In genomic region chr4:98727295-98727958, GRCm38 (mm10) we compare ENCODE assay signal across 9 mouse cellular contexts. TPM values are rescaled to one million over a fixed set of nuclear protein-coding genes. Genes with fewer than 3 reads are reported as not detected.
DNase-seq lines count a peak whose midpoint lies in the region; ATAC-seq and TF ChIP-seq lines count a peak whose summit lies in the region.
"Had no signal": no experiment of that assay in that cellular context is flagged by ENCODE, and none has a peak within 500 bp of the region (broad histone marks: within the 10 kb centered on the region; RNA-seq: fewer than 3 reads in every experiment).

No protein-coding gene starts in this region.

- H3K27ac ChIP-seq in heart, embryonic 14.5 days (replicated peaks in 1 of 2; ENCODE audit: control insufficient read depth in 1 of 2, insufficient read depth in 1 of 2, low read depth in 2 of 2, low read length in 2 of 2): no peak overlapping the region
- no peak overlapping the region for H3K27ac ChIP-seq in embryonic facial prominence, embryonic 12.5 days
- no peak overlapping the region for H3K27ac ChIP-seq in intestine, postnatal 0 days (ENCODE audit: low read depth, low read length)

- H3K9ac ChIP-seq in heart, embryonic 14.5 days (ENCODE audit: low read length): peak overlapping the region; percentile 50; the same call in 1 of the 2 replicates
- 0 out of 2 replicates have a peak overlapping the region, but pooled peaks have one; percentile 20 for H3K9ac ChIP-seq in embryonic facial prominence, embryonic 12.5 days
- 0 out of 2 replicates have a peak overlapping the region, but pooled peaks have one; percentile 7 for H3K9ac ChIP-seq in intestine, postnatal 0 days (ENCODE audit: low read depth, low read length)

- no peaks in the 10 kb centered on the region for H3K36me3 ChIP-seq in heart, embryonic 14.5 days (ENCODE audit: control insufficient read depth, insufficient read depth, low read length)
- H3K36me3 ChIP-seq in embryonic facial prominence, embryonic 12.5 days: no peaks in the 10 kb centered on the region
- H3K36me3 ChIP-seq in intestine, postnatal 0 days (ENCODE audit: control insufficient read depth, insufficient read depth): no peaks in the 10 kb centered on the region

- H3K9me3 ChIP-seq in heart, embryonic 14.5 days (ENCODE audit: control insufficient read depth, low read length): no peaks in the 10 kb centered on the region
- no peaks in the 10 kb centered on the region for H3K9me3 ChIP-seq in embryonic facial prominence, embryonic 12.5 days
- no peaks in the 10 kb centered on the region for H3K9me3 ChIP-seq in intestine, postnatal 0 days (ENCODE audit: control insufficient read depth)

- 4% methylated on average over 21 of the region's 21 CpGs for WGBS in heart, embryonic 14.5 days
- 3% methylated on average over 21 of the region's 21 CpGs for WGBS in embryonic facial prominence, embryonic 12.5 days
- WGBS in intestine, postnatal 0 days: 17% methylated on average over 21 of the region's 21 CpGs

- H3K4me1 ChIP-seq in heart, embryonic 14.5 days (ENCODE audit: control insufficient read depth in 2 of 2, insufficient read depth in 2 of 2, low read length in 2 of 2): peaks cover 8 to 16% of the 10 kb centered on the region in 2 experiments
- peaks cover 12% of the 10 kb centered on the region for H3K4me1 ChIP-seq in embryonic facial prominence, embryonic 12.5 days
- no peaks in the 10 kb centered on the region for H3K4me1 ChIP-seq in intestine, postnatal 0 days (replicated peaks; ENCODE audit: control insufficient read depth, insufficient read depth, low read length)

- peaks cover 15% of the 10 kb centered on the region for H3K27me3 ChIP-seq in heart, embryonic 14.5 days (ENCODE audit: control insufficient read depth, insufficient read depth, low read length)
- peaks cover 20% of the 10 kb centered on the region for H3K27me3 ChIP-seq in embryonic facial prominence, embryonic 12.5 days
- peaks cover 12% of the 10 kb centered on the region; the same call in 1 of the 2 replicates for H3K27me3 ChIP-seq in intestine, postnatal 0 days (replicated peaks; ENCODE audit: control insufficient read depth, insufficient read depth, low read length)

- peak overlapping the region; percentile 32 to 38 for H3K4me3 ChIP-seq in heart, embryonic 14.5 days (ENCODE audit: control insufficient read depth in 1 of 2, insufficient read depth in 1 of 2, low read depth in 1 of 2, low read length in 2 of 2)
- H3K4me3 ChIP-seq in embryonic facial prominence, embryonic 12.5 days: peak overlapping the region; percentile 42
- H3K4me3 ChIP-seq in intestine, postnatal 0 days (ENCODE audit: low read depth, low read length): peak overlapping the region; percentile 1; the same call in 1 of the 2 replicates

- ATAC-seq in heart, embryonic 14.5 days (ENCODE audit: insufficient number of reproducible peaks, insufficient read depth, low FRiP score, low read depth): no peak
- no peak for ATAC-seq in embryonic facial prominence, embryonic 12.5 days (ENCODE audit: insufficient number of reproducible peaks, insufficient read depth, low FRiP score, low TSS enrichment)
- ATAC-seq in intestine, postnatal 0 days: no peak
- no peak for ATAC-seq in inflammation-experienced regulatory T-cells, adult 6 months

- no peak for TF ChIP-seq CTCF in intestine, postnatal 0 days (IDR thresholded peaks at IDR 0.05; ENCODE audit: low read depth)

- peak overlapping the region; percentile 76 for H3K4me2 ChIP-seq in heart, embryonic 14.5 days (ENCODE audit: low read length)
- H3K4me2 ChIP-seq in embryonic facial prominence, embryonic 12.5 days (replicated peaks): peak overlapping the region; percentile 78
- H3K4me2 ChIP-seq in intestine, postnatal 0 days (replicated peaks; ENCODE audit: low read depth): peak overlapping the region; percentile 51

- DNase-seq in heart, adult 18-20 months: no peak
- peak; percentile 42 for DNase-seq in neural tube, embryonic 10.5 days (ENCODE audit: extremely low spot score, low spot score)
- DNase-seq in thymus, postnatal 0 days (ENCODE audit: low spot score): no peak
- no peak for DNase-seq in layer of hippocampus, postnatal 14 days (ENCODE audit: low spot score in 2 of 2)
- DNase-seq: kidney, adult 2 months had no signal

RNA-seq across cellular contexts. Expression of gene L1td1, which starts 0.9 kb away (rescaled TPM):
- not detected in 2 replicates for polyA plus RNA-seq in heart, embryonic 14.5 days (2014; fragmentation: Nextera tagmentation; extraction: Ambion mirVana)
- under 1 TPM in 1 of 2 experiments, not detected in 1; 0.07 TPM for total RNA-seq in heart, adult 18-20 months (2021)
- polyA plus RNA-seq in embryonic facial prominence, embryonic 12.5 days (2016; fragmentation: Nextera tagmentation; extraction: Ambion mirVana): 0.46 TPM in 2 replicates
- not detected in 2 replicates for polyA plus RNA-seq in intestine, postnatal 0 days (2015; fragmentation: Nextera tagmentation; extraction: Ambion mirVana)
- not detected for polyA plus RNA-seq in inflammation-experienced regulatory T-cells, adult 6 months (2017; shearing (Covaris generic))
- not detected in 2 replicates for polyA plus RNA-seq in thymus, postnatal 0 days (2015; fragmentation: Nextera tagmentation; extraction: Ambion mirVana)
- under 1 TPM in 1 of 2 experiments, not detected in 1; 0.36 TPM for total RNA-seq in layer of hippocampus, postnatal 14 days (2021)
- polyA plus RNA-seq: kidney, adult 2 months had no signal
